Mouse (Mus musculus) thymus, adult 2 months (tissue): ENCODE data around the gene Rgr. TPM values are rescaled to one million over a fixed set of nuclear protein-coding genes. Genes with fewer than 3 reads are reported as not detected.

Source experiments
- DNase-seq: peaks from one replicate; pipeline ENCODE4 v3.0.0; 2021
- H3K27ac ChIP-seq: fragments of 200-500 bp; 2 replicates; pipeline ENCODE4 v1.5.1; 2012; ENCODE audit warnings: low read length, control low read depth; ENCODE audit not compliant: control insufficient read depth, insufficient read depth
- H3K27me3 ChIP-seq: fragments of 200-500 bp; 2 replicates; pipeline ENCODE4 v1.6.1; 2012; ENCODE audit warnings: mild to moderate bottlenecking, low read length, moderate library complexity, mixed read lengths; ENCODE audit not compliant: control insufficient read depth, insufficient read depth
- H3K36me3 ChIP-seq: fragments of 200-500 bp; 2 replicates; pipeline ENCODE4 v1.6.1; 2012; ENCODE audit warnings: mild to moderate bottlenecking, low read length, moderate library complexity; ENCODE audit not compliant: control insufficient read depth, insufficient read depth
- H3K4me1 ChIP-seq: fragments of 200-500 bp; replicated peaks from 2 replicates; pipeline ENCODE4 v1.6.1; 2012; ENCODE audit warnings: low read length; ENCODE audit not compliant: control insufficient read depth, insufficient read depth
- H3K4me3 ChIP-seq: fragments of 200-500 bp; 2 replicates; pipeline ENCODE4 v1.5.1; 2012; ENCODE audit warnings: mild to moderate bottlenecking, low read length, control low read depth, moderate library complexity; ENCODE audit not compliant: control insufficient read depth, insufficient read depth
- CTCF ChIP-seq: fragments of 200-500 bp; IDR thresholded peaks from 2 replicates; pipeline ENCODE4 v1.5.1; 2012; ENCODE audit warnings: mild to moderate bottlenecking, control low read depth, low read length, moderate library complexity, borderline replicate concordance; ENCODE audit not compliant: control insufficient read depth, poor library complexity, insufficient read depth; ENCODE audit errors: extremely low read depth
- POLR2A ChIP-seq: fragments of 200-500 bp; IDR thresholded peaks from 2 replicates; pipeline ENCODE4 v1.6.1; 2012; ENCODE audit warnings: mild to moderate bottlenecking, low read length, control low read depth, moderate library complexity; ENCODE audit not compliant: control insufficient read depth, poor library complexity, insufficient read depth; ENCODE audit errors: extremely low read depth
- WGBS: fragments of 180-500 bp; shearing (Covaris S2); methylation state at CpG from one replicate; pipeline ENCODE4 v1.1.7; 2018; 5-methylcytosine and 5-hydroxymethylcytosine counted together
- polyA plus RNA-seq: library from polyadenylated mRNA; depleted of rRNA; stranded (reverse); fragments of >200 nt; gene quantifications from 2 replicates; pipeline ENCODE4 v1.2.3, GENCODE M21; 2012

The Rgr gene
- polyA plus RNA-seq, 1 experiment, result 0.35 TPM

- no peaks in the 10 kb centered on the region for H3K4me1 ChIP-seq
- DNase-seq, result no peak
- no peak overlapping the region for H3K4me3 ChIP-seq
- H3K27ac ChIP-seq, result no peak overlapping the region
- TF ChIP-seq CTCF (no peak), POLR2A (no peak)
- WGBS, result 63% methylated on average over 2 of the region's 2 CpGs
- no peaks in the 10 kb centered on the region for H3K27me3 ChIP-seq
- H3K36me3 ChIP-seq, result no peaks in the 10 kb centered on the region
Measured at GRCm38 (mm10) chr14:37066636-37067035, 17.9 kb upstream of the Rgr start.

GRCm38 (mm10) chr14:37064849-37065248, 16.1 kb upstream of the Rgr start:
- Histone ChIP-seq H3K27ac (no peak overlapping the region), H3K27me3 (no peaks in the 10 kb centered on the region)
- WGBS, result 65% methylated on average over 2 of the region's 2 CpGs

GRCm38 (mm10) chr14:37034432-37034831, 14.3 kb downstream of the Rgr start:
- no peak for DNase-seq
- H3K4me1 ChIP-seq, result no peaks in the 10 kb centered on the region
- no peaks in the 10 kb centered on the region for H3K36me3 ChIP-seq
- H3K27me3 ChIP-seq, result no peaks in the 10 kb centered on the region
- no peak for TF ChIP-seq CTCF
- no peak for TF ChIP-seq POLR2A
- H3K4me3 ChIP-seq, result no peak overlapping the region
- WGBS, result 59% methylated on average over 5 of the region's 5 CpGs
- no peak overlapping the region for H3K27ac ChIP-seq

More at GRCm38 (mm10) chr14:37064849-37065248, 16.1 kb upstream of the Rgr start:
- no peaks in the 10 kb centered on the region for H3K36me3 ChIP-seq
- DNase-seq, result no peak
- no peak overlapping the region for H3K4me3 ChIP-seq
- TF ChIP-seq POLR2A, result no peak
- TF ChIP-seq CTCF, result no peak
- no peaks in the 10 kb centered on the region for H3K4me1 ChIP-seq

- H3K27ac ChIP-seq, result no peak overlapping the region
- peak; percentile 58 for DNase-seq
- no peak overlapping the region for H3K4me3 ChIP-seq
- H3K36me3 ChIP-seq, result no peaks in the 10 kb centered on the region
- H3K4me1 ChIP-seq, result no peaks in the 10 kb centered on the region
- TF ChIP-seq POLR2A, result no peak
- TF ChIP-seq CTCF, result peak; percentile 64; the same call in 1 of the 2 replicates
- WGBS, result 18% methylated on average over 7 of the region's 7 CpGs
- H3K27me3 ChIP-seq, result no peaks in the 10 kb centered on the region
Measured at GRCm38 (mm10) chr14:37033241-37033640, 15.5 kb downstream of the Rgr start.

GRCm38 (mm10) chr14:37032481-37033104, 16.2 kb downstream of the Rgr start:
- TF ChIP-seq CTCF (no peak), POLR2A (no peak)
- H3K27ac ChIP-seq, result no peak overlapping the region
- no peaks in the 10 kb centered on the region for H3K4me1 ChIP-seq
- H3K27me3 ChIP-seq, result no peaks in the 10 kb centered on the region
- DNase-seq, result no peak
- 80% methylated on average over 11 of the region's 11 CpGs for WGBS
- no peak overlapping the region for H3K4me3 ChIP-seq
- H3K36me3 ChIP-seq, result no peaks in the 10 kb centered on the region

GRCm38 (mm10) chr14:37028555-37028954, 20.2 kb downstream of the Rgr start:
- no peak overlapping the region for H3K27ac ChIP-seq
- TF ChIP-seq POLR2A (no peak), CTCF (no peak)
- H3K36me3 ChIP-seq, result no peaks in the 10 kb centered on the region
- no peak overlapping the region for H3K4me3 ChIP-seq
- H3K27me3 ChIP-seq, result no peaks in the 10 kb centered on the region
- DNase-seq, result no peak
- 91% methylated on average over 3 of the region's 3 CpGs for WGBS
- no peaks in the 10 kb centered on the region for H3K4me1 ChIP-seq

- TF ChIP-seq CTCF, result no peak
- no peak for TF ChIP-seq POLR2A
- H3K27ac ChIP-seq, result no peak overlapping the region
- no peak for DNase-seq
- 94% methylated on average over 3 of the region's 3 CpGs for WGBS
- no peaks in the 10 kb centered on the region for H3K4me1 ChIP-seq
- H3K27me3 ChIP-seq, result no peaks in the 10 kb centered on the region
- no peaks in the 10 kb centered on the region for H3K36me3 ChIP-seq
- no peak overlapping the region for H3K4me3 ChIP-seq
Measured at GRCm38 (mm10) chr14:37027951-37028350, 20.8 kb downstream of the Rgr start.
